Mouse (Mus musculus): Measurements from ENCODE around the gene Zdhhc12. TPM values are rescaled to one million over a fixed set of nuclear protein-coding genes. Genes with fewer than 3 reads are reported as not detected.
"Not testable (repeated sequence)": the region's sequence is repeated elsewhere in the genome, so short reads cannot be mapped to it uniquely, and the experiment has no call there.

The Zdhhc12 gene
- polyA plus RNA-seq (2015; fragmentation: Nextera tagmentation; extraction: Ambion mirVana) = 29.4 and 30.8 TPM in 2 replicates

DNA sequence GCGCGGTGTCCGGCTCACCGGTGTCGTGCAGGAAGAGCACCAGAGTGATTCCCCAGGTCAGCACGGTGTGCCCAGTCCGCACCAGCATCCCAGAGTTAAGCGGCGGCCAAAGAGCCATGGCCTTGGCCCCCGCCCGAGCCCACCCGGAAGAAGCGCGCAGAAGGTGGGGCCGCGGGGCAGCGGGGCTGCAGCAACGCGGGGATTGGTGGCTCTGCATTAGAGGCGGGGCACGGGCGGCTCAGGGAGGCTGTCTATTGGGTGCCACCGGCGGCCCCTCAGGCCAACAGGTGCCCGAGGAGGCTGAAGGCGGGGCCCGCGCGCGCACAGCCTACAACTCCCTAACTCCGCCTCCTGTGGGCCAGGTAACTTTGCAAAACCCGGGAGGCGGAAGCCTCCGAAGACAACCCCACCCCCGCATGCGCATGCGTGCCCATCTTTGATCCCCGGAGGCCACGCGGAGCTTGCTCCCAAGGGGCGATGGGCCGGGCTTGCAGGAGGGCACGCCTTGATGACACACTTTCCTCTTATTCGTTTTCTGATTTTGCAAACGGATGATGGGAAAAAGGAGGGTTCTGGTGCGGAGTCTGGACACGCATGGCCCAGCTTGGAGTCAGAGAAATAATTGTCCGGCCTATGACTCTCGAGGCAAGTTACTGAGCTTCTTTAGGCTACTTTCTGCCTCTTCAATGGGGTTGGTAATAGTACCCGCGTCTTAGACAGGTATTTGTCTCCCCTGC is at the start of gene Zdhhc12:
TSS of gene Zdhhc12 (minus strand) at position 178 of the 737 bp plus-strand sequence.
- peak; percentile 99 for ATAC-seq (replicated peaks; ENCODE audit: extremely low read depth, insufficient read depth, low FRiP score)
- Histone ChIP-seq H3K27ac (ENCODE audit: low read length) (peak within 1 kb of the TSS; percentile 59), H3K27me3 (ENCODE audit: control insufficient read depth, insufficient read depth, low read length) (no peaks in the 10 kb centered on the region), H3K36me3 (ENCODE audit: control insufficient read depth, insufficient read depth) (no peaks in the 10 kb centered on the region; the same call in 1 of the 2 replicates), H3K9me3 (replicated peaks; ENCODE audit: control insufficient read depth, low read length) (no peaks in the 10 kb centered on the region), H3K4me1 (ENCODE audit: control insufficient read depth, insufficient read depth, low read length) (peaks cover 14% of the 10 kb centered on the region), H3K9ac (ENCODE audit: low read length) (peak within 1 kb of the TSS; percentile 77), H3K4me3 (ENCODE audit: low read length) (peak within 1 kb of the TSS; percentile 77), H3K4me2 (ENCODE audit: low read depth, low read length) (peak within 1 kb of the TSS; percentile 95)
- WGBS = under 1% methylated on average over 50 of the region's 51 CpGs

- H3K4me1 ChIP-seq (ENCODE audit: control insufficient read depth, insufficient read depth, low read length); H3K9me3 ChIP-seq (replicated peaks; ENCODE audit: control insufficient read depth, low read length); H3K4me3 ChIP-seq (ENCODE audit: low read length); H3K27me3 ChIP-seq (ENCODE audit: control insufficient read depth, insufficient read depth, low read length); H3K27ac ChIP-seq (ENCODE audit: low read length); ATAC-seq (replicated peaks; ENCODE audit: extremely low read depth, insufficient read depth, low FRiP score); H3K4me2 ChIP-seq (ENCODE audit: low read depth, low read length); H3K9ac ChIP-seq (ENCODE audit: low read length): not testable (repeated sequence)
- WGBS = 86% methylated on average over 4 of the region's 4 CpGs
- peaks cover 38% of the 10 kb centered on the region for H3K36me3 ChIP-seq (ENCODE audit: control insufficient read depth, insufficient read depth)
Observed at GRCm38 (mm10) chr2:30140021-30140420, 46.6 kb upstream of the Zdhhc12 start.

DNA sequence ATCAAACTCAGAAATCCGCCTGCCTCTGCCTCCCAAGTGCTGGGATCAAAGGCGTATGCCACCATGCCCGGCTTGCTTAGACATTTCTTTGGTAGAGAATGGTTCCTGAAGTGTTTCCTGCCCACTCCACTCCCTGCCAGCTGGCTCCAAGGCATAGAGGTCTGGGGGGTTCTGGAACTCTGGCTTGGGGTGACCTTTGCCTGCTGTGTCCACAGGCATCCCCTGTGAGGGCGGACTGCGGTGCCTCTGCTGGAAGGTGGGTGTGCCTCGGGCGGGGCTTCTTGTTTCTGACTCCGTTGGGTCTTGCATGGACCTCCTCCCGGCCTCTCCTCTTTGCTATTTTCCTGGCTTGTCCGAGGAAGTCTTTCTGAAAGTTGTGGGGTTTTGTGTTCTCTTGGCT is 43.0 kb upstream of the Zdhhc12 start:
- 82% methylated on average over 10 of the region's 10 CpGs for WGBS
- peaks cover 14% of the 10 kb centered on the region; the same call in 1 of the 2 replicates for H3K36me3 ChIP-seq (ENCODE audit: control insufficient read depth, insufficient read depth)

DNA sequence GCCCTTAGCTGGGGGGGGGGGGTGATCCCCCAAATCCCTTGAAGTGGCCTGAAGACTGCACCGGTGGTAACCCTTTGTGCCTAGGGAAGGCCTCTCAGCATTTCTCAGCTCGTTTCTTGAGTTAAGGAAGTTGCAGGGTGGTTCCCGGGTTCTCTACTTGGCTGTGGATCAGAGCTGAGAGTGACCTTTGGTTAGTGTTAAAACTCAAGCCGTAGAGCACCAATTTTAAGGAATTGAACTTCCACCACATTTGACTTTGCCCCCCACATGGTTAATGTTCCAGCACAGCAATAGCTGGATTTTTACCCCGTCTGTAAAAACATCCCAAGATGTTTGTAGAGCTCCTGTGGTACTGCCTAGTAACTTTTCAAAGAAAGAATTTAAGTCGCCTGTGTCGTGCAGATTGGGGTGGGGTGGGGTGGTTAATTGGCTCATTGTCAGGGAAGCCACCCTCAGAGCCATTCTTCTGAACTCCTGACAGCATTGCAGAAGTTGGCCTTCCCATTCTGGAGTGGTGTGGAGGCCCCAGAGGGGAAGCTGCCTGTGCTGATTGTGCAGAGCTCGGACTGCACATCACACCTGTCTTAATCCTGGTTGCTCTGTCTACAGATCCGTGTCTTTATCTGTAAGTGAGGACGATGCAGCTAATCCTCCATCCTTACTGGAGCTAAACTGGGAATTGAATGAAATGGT is 41.6 kb upstream of the Zdhhc12 start:
- peak overlapping the region; percentile 97 for H3K4me3 ChIP-seq (ENCODE audit: low read length)
- H3K9me3 ChIP-seq (replicated peaks; ENCODE audit: control insufficient read depth, low read length) = no peaks in the 10 kb centered on the region
- WGBS = 57% methylated on average over 10 of the region's 10 CpGs
- ATAC-seq (replicated peaks; ENCODE audit: extremely low read depth, insufficient read depth, low FRiP score) = no peak
- peaks cover 4% of the 10 kb centered on the region; the same call in 1 of the 2 replicates for H3K36me3 ChIP-seq (ENCODE audit: control insufficient read depth, insufficient read depth)
- peak overlapping the region; percentile 93 for H3K9ac ChIP-seq (ENCODE audit: low read length)
- H3K4me1 ChIP-seq (ENCODE audit: control insufficient read depth, insufficient read depth, low read length) = peaks cover 19% of the 10 kb centered on the region
- H3K4me2 ChIP-seq (ENCODE audit: low read depth, low read length) = peak overlapping the region; percentile 77
- H3K27me3 ChIP-seq (ENCODE audit: control insufficient read depth, insufficient read depth, low read length) = no peaks in the 10 kb centered on the region
- peak overlapping the region; percentile 93 for H3K27ac ChIP-seq (ENCODE audit: low read length)

More for the DNA sequence above, 43.0 kb upstream of the Zdhhc12 start:
- no peak overlapping the region for H3K4me3 ChIP-seq (ENCODE audit: low read length)
- H3K4me1 ChIP-seq (ENCODE audit: control insufficient read depth, insufficient read depth, low read length) = peaks cover 19% of the 10 kb centered on the region
- H3K27me3 ChIP-seq (ENCODE audit: control insufficient read depth, insufficient read depth, low read length) = no peaks in the 10 kb centered on the region
- ATAC-seq (replicated peaks; ENCODE audit: extremely low read depth, insufficient read depth, low FRiP score) = no peak
- H3K4me2 ChIP-seq (ENCODE audit: low read depth, low read length) = no peak overlapping the region
- no peak overlapping the region for H3K27ac ChIP-seq (ENCODE audit: low read length)
- no peaks in the 10 kb centered on the region for H3K9me3 ChIP-seq (replicated peaks; ENCODE audit: control insufficient read depth, low read length)
- H3K9ac ChIP-seq (ENCODE audit: low read length) = no peak overlapping the region

- 17% methylated on average over 6 of the region's 6 CpGs for WGBS
- Histone ChIP-seq H3K9me3 (replicated peaks; ENCODE audit: control insufficient read depth, low read length) (no peaks in the 10 kb centered on the region), H3K27me3 (ENCODE audit: control insufficient read depth, insufficient read depth, low read length) (no peaks in the 10 kb centered on the region), H3K4me2 (ENCODE audit: low read depth, low read length) (peak overlapping the region; percentile 77), H3K9ac (ENCODE audit: low read length) (peak overlapping the region; percentile 93), H3K4me3 (ENCODE audit: low read length) (peak overlapping the region; percentile 97), H3K36me3 (ENCODE audit: control insufficient read depth, insufficient read depth) (peaks cover 3% of the 10 kb centered on the region; the same call in 1 of the 2 replicates), H3K27ac (ENCODE audit: low read length) (peak overlapping the region; percentile 93), H3K4me1 (ENCODE audit: control insufficient read depth, insufficient read depth, low read length) (peaks cover 19% of the 10 kb centered on the region)
- ATAC-seq (replicated peaks; ENCODE audit: extremely low read depth, insufficient read depth, low FRiP score) = no peak
Observed at GRCm38 (mm10) chr2:30134378-30134711, 40.9 kb upstream of the Zdhhc12 start.

DNA sequence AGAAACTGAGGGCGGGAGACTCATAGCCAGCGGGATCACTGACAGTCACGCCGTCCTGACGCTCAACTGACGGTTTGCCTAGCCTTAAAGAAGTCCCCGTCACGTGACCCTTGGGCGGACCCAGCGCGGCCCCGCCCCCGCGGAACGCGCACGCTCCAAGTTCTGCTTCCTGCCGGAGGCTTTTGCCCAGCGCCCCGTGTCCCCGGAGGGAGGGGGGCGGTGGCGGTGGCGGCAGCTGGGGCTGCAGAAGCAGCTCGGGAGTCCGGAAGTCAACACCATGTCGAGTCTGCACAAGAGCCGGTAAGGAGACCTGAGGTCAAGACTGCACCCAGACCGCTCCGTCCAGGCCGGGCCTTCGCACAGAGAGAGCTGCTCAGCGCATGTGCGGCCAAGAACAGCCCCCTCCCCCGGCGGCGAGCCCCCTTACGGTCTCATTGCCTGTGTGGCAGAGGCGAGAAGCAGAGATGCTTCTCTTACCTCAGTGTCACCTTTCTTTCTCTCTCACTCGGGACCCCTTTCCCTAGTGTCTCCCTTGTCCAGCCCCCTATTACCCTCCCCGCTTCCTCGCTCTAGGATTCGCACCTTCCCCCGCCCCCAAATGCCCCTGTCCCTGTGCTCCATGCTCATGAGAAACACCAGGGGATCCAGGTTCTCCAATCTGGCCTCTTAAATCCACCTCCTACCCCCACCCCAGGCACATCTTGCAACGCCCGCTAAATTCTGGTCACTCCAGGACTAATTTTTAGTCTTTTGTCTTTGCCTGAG is 40.3 kb upstream of the Zdhhc12 start, which contains the start of gene Tbc1d13:
TSS of gene Tbc1d13 (plus strand) at position 134 of the 765 bp plus-strand sequence.
- Histone ChIP-seq H3K27ac (ENCODE audit: low read length) (peak within 1 kb of the TSS; percentile 93), H3K27me3 (ENCODE audit: control insufficient read depth, insufficient read depth, low read length) (no peaks in the 10 kb centered on the region), H3K9me3 (replicated peaks; ENCODE audit: control insufficient read depth, low read length) (no peaks in the 10 kb centered on the region), H3K36me3 (ENCODE audit: control insufficient read depth, insufficient read depth) (peaks cover 3% of the 10 kb centered on the region; the same call in 1 of the 2 replicates), H3K4me1 (ENCODE audit: control insufficient read depth, insufficient read depth, low read length) (peaks cover 19% of the 10 kb centered on the region), H3K4me2 (ENCODE audit: low read depth, low read length) (peak within 1 kb of the TSS; percentile 77), H3K9ac (ENCODE audit: low read length) (peak within 1 kb of the TSS; percentile 93), H3K4me3 (ENCODE audit: low read length) (peak within 1 kb of the TSS; percentile 97)
- peak; percentile 96 for ATAC-seq (replicated peaks; ENCODE audit: extremely low read depth, insufficient read depth, low FRiP score)
- under 1% methylated on average over 44 of the region's 46 CpGs for WGBS

GRCm38 (mm10) chr2:30132801-30133612 is 39.6 kb upstream of the Zdhhc12 start:
- Histone ChIP-seq H3K9ac (ENCODE audit: low read length) (peak overlapping the region; percentile 93), H3K36me3 (ENCODE audit: control insufficient read depth, insufficient read depth) (peaks cover 3% of the 10 kb centered on the region; the same call in 1 of the 2 replicates), H3K9me3 (replicated peaks; ENCODE audit: control insufficient read depth, low read length) (no peaks in the 10 kb centered on the region), H3K27ac (ENCODE audit: low read length) (peak overlapping the region; percentile 93), H3K4me3 (ENCODE audit: low read length) (peak overlapping the region; percentile 97), H3K4me1 (ENCODE audit: control insufficient read depth, insufficient read depth, low read length) (peaks cover 19% of the 10 kb centered on the region), H3K27me3 (ENCODE audit: control insufficient read depth, insufficient read depth, low read length) (no peaks in the 10 kb centered on the region), H3K4me2 (ENCODE audit: low read depth, low read length) (peak overlapping the region; percentile 77)
- 14% methylated on average over 16 of the region's 16 CpGs for WGBS
- peak; percentile 24; the same call in 1 of the 2 replicates for ATAC-seq (replicated peaks; ENCODE audit: extremely low read depth, insufficient read depth, low FRiP score)

DNA sequence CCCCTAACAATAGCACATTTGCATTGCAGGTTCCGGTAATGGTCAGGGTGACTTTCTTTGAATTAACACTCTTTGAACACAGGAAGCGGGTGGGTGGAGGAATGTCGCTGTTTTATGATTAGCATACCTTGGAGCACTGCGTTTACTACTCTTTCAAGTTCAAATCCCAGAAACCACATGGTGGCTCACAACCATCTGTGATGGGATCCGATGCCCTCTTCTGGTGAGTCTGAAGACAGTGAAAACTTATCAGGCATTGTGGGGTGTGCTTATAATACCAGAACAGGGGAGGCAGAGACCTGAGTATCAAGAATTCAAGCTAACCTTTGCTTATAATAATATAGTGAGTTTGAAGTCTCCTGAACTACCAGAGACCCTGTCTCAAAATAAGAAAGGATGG is 37.8 kb upstream of the Zdhhc12 start:
- peaks cover 19% of the 10 kb centered on the region for H3K4me1 ChIP-seq (ENCODE audit: control insufficient read depth, insufficient read depth, low read length)
- not testable (repeated sequence) for H3K9ac ChIP-seq (ENCODE audit: low read length); H3K4me3 ChIP-seq (ENCODE audit: low read length); H3K36me3 ChIP-seq (ENCODE audit: control insufficient read depth, insufficient read depth); ATAC-seq (replicated peaks; ENCODE audit: extremely low read depth, insufficient read depth, low FRiP score); H3K27me3 ChIP-seq (ENCODE audit: control insufficient read depth, insufficient read depth, low read length); H3K9me3 ChIP-seq (replicated peaks; ENCODE audit: control insufficient read depth, low read length); H3K4me2 ChIP-seq (ENCODE audit: low read depth, low read length); H3K27ac ChIP-seq (ENCODE audit: low read length)
- 56% methylated on average over 5 of the region's 5 CpGs for WGBS

All from heart, embryonic 16.5 days (tissue).